Mouse (Mus musculus): ENCODE data around the gene Naaladl1. TPM values are rescaled to one million over a fixed set of nuclear protein-coding genes. Genes with fewer than 3 reads are reported as not detected.

The Naaladl1 gene
- polyA plus RNA-seq, 1 experiment from 2014 or later, result 0.64 TPM

DNA sequence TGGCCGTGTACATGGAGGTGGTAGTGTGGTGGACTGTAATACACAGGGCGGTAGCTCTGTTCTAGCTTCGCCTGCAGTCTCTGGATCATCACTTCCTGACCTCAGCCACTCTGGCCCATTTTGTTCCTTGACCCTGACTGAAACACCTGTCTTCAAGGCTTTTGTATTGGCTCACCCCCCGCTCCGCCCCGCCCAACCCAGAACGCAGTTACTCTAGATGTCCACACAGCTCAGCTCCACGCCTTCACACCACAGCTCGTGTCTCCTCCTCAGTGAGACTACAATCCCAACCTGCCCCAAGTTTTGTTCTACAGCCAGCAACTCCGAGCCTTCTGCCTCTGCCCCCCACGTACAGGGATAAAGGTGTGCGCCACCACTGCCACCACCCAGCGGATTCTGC is 16.7 kb upstream of the Naaladl1 start:
- 94% methylated on average over 13 of the region's 13 CpGs for WGBS
- Histone ChIP-seq H3K36me3 (peaks cover 76% of the 10 kb centered on the region), H3K27ac (no peak overlapping the region)

DNA sequence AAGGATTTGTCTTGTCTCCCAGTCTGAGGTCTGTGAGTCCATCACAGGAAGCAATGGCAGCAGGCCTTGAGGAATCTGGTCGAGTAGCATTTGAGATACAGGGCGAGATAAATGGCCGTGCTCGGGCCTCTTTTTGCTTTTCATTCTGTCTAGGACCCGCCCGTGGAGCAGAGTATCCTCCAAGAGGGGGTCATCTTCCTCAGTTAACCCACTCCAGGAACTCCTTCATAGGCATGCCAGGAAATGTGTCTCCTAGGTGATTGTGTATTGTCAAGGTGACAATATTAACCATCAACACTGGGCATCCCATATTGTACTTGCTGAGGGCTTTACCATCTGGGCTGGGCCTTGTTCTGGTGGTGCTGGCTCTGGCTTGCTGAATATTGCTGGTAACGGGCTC is 11.5 kb upstream of the Naaladl1 start, which contains the start of gene AC131692.1:
TSS of gene AC131692.1 (plus strand) at position 301 of the 400 bp plus-strand sequence.
- Histone ChIP-seq H3K27me3 (ENCODE audit: insufficient read depth, poor library complexity, severe bottlenecking) (no peaks in the 10 kb centered on the region), H3K9me3 (no peaks in the 10 kb centered on the region), H3K4me3 (no peak within 1 kb of the TSS), H3K36me3 (peaks cover 95% of the 10 kb centered on the region), H3K4me1 (replicated peaks) (no peaks in the 10 kb centered on the region), H3K27ac (no peak within 1 kb of the TSS)
- 91% methylated on average over 7 of the region's 7 CpGs for WGBS
- no peak for DNase-seq (ENCODE audit: low spot score)

More for the DNA sequence above, 16.7 kb upstream of the Naaladl1 start:
- H3K4me1 ChIP-seq (replicated peaks), result peaks cover 17% of the 10 kb centered on the region
- no peak for DNase-seq (ENCODE audit: low spot score)
- H3K9me3 ChIP-seq, result no peaks in the 10 kb centered on the region
- no peak overlapping the region for H3K4me3 ChIP-seq
- no peaks in the 10 kb centered on the region for H3K27me3 ChIP-seq (ENCODE audit: insufficient read depth, poor library complexity, severe bottlenecking)

DNA sequence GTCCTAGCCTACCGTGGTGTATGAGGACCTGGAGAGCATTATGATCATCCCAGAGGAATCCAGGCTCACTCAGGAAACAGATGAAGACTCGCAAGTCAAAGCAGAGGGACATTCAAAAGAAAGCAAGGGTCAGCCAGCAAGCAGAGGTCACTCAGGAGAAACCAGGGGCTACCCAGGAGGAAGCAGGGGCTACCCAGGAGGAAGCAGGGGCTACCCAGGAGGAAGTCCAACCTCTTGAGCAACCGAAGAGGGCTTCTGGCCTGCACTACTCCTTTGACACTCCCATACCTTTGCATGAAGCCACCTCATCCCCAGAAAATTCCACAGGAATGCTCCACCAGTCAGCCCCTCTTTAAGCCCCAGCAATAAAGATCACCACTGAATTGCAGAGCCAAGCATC is 7.7 kb upstream of the Naaladl1 start:
- no peaks in the 10 kb centered on the region for H3K4me1 ChIP-seq (replicated peaks)
- H3K4me3 ChIP-seq, result no peak overlapping the region
- no peaks in the 10 kb centered on the region for H3K9me3 ChIP-seq
- WGBS, result 87% methylated on average over 3 of the region's 3 CpGs
- peaks cover 65% of the 10 kb centered on the region for H3K36me3 ChIP-seq
- H3K27me3 ChIP-seq (ENCODE audit: insufficient read depth, poor library complexity, severe bottlenecking), result no peaks in the 10 kb centered on the region
- no peak overlapping the region for H3K27ac ChIP-seq
- DNase-seq (ENCODE audit: low spot score), result no peak

DNA sequence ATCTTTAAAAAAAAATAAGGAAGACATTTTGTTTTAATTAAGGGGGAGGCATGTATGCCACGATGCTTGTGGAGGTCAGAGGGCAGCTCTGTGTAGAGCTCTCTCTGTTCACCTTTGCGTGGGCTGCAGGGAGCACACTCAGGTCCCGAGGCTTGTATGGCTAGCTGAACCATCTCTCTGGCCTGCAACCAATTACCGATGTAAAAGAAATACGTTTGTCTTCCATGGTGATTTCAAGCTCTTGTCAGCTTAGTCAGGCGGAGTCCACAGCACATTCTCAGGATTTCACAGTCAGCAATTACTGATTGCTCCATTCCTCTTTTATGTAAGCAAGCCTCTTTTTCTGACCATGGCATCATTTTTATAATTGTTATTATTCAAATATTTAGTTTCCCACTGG is 4.4 kb upstream of the Naaladl1 start:
- no peak for DNase-seq (ENCODE audit: low spot score)
- WGBS, result 65% methylated on average over 6 of the region's 6 CpGs

DNA sequence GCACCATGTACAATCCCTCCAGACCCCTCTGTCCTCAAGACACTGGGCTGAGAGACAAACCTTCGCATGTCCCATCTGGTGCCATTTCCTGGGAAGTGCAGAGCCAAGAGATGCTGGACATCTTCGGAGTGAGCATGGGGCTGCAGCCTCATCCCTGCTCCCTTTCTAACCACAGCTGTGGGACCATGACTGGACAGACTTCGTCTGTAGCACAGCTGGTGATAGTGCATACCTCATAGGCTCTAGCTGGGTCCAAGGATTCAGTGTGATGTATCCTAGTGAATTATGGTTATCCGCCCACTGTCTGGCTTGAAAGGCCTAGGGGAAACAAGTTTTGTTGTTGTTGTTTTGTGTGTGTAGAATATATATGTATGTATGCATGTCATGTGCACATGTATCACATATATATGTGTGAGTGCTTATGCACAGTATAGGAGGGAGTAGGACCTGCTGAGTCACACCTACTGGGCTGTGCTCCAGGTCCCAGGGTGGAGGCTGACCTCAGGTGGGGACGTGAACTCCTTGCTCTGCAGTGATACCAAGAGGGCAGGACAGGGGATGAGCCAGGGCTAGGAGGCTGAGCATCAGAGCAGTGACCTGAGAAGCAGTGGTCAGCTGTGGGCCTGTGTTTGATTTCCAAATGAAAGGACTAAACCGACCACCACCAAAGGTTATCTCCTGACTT is 3.3 kb upstream of the Naaladl1 start:
- 82% methylated on average over 6 of the region's 6 CpGs for WGBS
- Histone ChIP-seq H3K27me3 (ENCODE audit: insufficient read depth, poor library complexity, severe bottlenecking) (no peaks in the 10 kb centered on the region), H3K27ac (no peak overlapping the region), H3K36me3 (peaks cover 26% of the 10 kb centered on the region), H3K4me3 (no peak overlapping the region), H3K9me3 (no peaks in the 10 kb centered on the region), H3K4me1 (replicated peaks) (no peaks in the 10 kb centered on the region; the same call in 1 of the 2 replicates)
- DNase-seq (ENCODE audit: low spot score), result no peak

More for the DNA sequence above, 4.4 kb upstream of the Naaladl1 start:
- Histone ChIP-seq H3K9me3 (no peaks in the 10 kb centered on the region), H3K27ac (no peak overlapping the region), H3K4me3 (no peak overlapping the region), H3K4me1 (replicated peaks) (no peaks in the 10 kb centered on the region), H3K36me3 (peaks cover 35% of the 10 kb centered on the region), H3K27me3 (ENCODE audit: insufficient read depth, poor library complexity, severe bottlenecking) (no peaks in the 10 kb centered on the region)

DNA sequence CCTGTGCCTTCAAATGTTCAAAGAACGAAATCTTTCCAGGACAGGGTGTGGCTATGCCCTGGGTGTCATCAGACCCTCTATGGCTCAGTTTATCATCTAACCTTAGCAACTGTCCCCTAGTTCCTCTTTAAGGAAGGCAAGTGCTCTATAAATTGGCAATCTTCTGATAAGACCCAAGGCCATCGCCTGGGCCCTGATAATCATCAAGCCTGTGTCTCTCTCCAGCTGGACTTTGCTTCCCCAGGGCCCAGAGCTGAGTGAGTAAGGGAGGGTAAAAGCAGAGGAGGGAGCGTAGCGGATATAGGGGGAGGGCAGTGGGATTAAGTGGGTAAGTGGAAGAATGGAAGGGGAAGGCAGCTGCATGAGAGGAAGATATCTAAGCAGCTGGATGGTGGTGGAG is 1.1 kb upstream of the Naaladl1 start:
- Histone ChIP-seq H3K36me3 (peaks cover 6% of the 10 kb centered on the region), H3K4me1 (replicated peaks) (no peaks in the 10 kb centered on the region; the same call in 1 of the 2 replicates), H3K4me3 (no peak overlapping the region), H3K27me3 (ENCODE audit: insufficient read depth, poor library complexity, severe bottlenecking) (no peaks in the 10 kb centered on the region), H3K9me3 (no peaks in the 10 kb centered on the region), H3K27ac (no peak overlapping the region)
- 89% methylated on average over 4 of the region's 4 CpGs for WGBS
- DNase-seq (ENCODE audit: low spot score), result no peak

DNA sequence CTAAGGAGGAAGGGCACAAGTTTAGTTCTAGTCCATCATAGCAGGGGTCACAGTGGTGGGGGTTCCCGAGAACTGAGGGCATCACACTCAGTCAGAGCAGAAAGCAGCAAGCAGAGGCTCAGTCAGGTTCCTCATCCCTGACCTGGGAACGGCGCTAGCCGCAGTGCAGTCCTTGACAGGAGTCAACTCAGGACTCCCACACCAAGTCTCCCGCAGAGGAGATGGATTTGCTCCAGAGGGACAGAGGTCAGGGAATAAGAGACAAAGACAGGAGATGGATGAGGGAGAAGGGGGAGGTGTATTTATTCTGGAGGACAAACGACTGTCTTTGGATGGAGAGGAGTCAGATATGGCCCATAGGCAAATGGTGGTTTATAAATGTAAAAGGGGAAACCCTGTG is 7.5 kb downstream of the Naaladl1 start:
- 61% methylated on average over 6 of the region's 6 CpGs for WGBS
- DNase-seq (ENCODE audit: low spot score), result no peak
- Histone ChIP-seq H3K27ac (no peak overlapping the region), H3K27me3 (ENCODE audit: insufficient read depth, poor library complexity, severe bottlenecking) (no peaks in the 10 kb centered on the region), H3K4me3 (no peak overlapping the region), H3K36me3 (peaks cover 56% of the 10 kb centered on the region), H3K9me3 (no peaks in the 10 kb centered on the region), H3K4me1 (replicated peaks) (peaks cover 18% of the 10 kb centered on the region)

DNA sequence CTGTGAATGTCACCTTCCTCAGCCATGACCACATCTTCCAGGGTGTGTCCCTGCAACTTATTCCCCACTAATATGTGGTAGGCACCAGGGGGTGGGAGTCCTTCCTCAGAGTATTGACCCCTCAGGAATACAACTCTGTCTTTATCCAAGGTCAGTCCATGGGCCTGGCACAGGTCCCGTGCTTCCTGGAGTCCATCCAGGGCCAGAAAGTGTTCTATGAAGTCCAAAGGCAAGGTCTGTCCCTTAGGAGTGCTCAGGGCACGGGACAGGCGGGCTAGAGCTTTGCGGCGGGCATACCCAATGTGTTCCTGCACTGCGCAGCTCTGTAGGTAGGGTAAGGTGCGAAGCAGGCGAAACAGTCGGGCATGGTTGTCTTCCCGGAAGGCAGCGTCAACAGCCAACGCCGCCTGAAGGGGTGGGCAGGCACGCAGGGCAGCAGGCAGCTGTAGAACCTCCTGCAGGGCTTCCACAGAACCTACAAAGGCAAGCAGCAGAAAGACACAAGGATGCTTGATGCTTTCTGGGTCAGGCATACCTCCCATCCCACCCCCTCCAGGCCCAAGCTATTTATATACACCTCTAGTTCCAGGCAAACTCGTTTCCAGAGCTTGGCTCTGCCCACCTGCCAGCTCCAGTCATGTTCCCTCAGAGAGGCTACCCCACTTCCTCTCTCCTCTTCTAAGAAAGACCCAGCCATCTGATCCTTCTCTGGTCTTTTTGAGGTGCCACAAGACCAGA is 10.7 kb downstream of the Naaladl1 start:
- Histone ChIP-seq H3K36me3 (peaks cover 51% of the 10 kb centered on the region), H3K4me1 (replicated peaks) (peaks cover 38% of the 10 kb centered on the region), H3K9me3 (no peaks in the 10 kb centered on the region), H3K27me3 (ENCODE audit: insufficient read depth, poor library complexity, severe bottlenecking) (no peaks in the 10 kb centered on the region), H3K4me3 (peak overlapping the region; percentile 83), H3K27ac (no peak overlapping the region)
- no peak for DNase-seq (ENCODE audit: low spot score)
- 93% methylated on average over 15 of the region's 15 CpGs for WGBS

DNA sequence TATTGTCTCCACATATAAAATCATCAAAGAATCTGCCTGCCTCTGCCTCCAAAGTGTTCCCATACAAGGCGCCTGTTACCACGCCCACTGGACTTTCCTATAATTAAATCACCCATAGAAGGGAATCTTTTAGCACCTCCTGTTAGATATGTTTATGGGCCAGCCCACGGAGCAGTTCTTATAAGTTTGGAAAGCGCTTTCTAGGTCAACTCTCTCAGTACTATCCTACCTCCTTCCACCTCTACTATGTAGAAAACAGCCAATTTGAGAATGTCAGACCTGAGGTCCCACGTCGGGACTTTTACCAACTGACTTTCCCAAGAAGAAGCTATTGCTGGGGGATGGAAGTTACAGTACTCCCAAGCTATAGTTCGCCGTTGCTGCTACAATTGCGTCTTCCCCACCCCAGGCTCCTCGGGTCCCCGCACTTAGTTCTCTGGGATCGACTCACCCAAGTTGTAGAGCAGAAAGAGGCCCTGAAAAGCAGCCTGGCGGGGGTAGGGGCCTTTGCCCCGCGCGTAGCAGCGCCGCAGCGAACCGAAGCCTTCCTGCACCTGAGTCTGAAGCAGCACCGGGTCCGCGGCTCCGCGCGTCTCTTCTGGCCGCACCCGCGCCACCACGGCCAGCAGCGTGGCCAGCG is 11.9 kb downstream of the Naaladl1 start:
- H3K4me3 ChIP-seq, result peak overlapping the region; percentile 83
- DNase-seq (ENCODE audit: low spot score), result no peak
- peaks cover 43% of the 10 kb centered on the region for H3K36me3 ChIP-seq
- H3K9me3 ChIP-seq, result no peaks in the 10 kb centered on the region
- H3K27me3 ChIP-seq (ENCODE audit: insufficient read depth, poor library complexity, severe bottlenecking), result no peaks in the 10 kb centered on the region
- peak overlapping the region; percentile 97 for H3K27ac ChIP-seq
- H3K4me1 ChIP-seq (replicated peaks), result peaks cover 46% of the 10 kb centered on the region
- 6% methylated on average over 32 of the region's 32 CpGs for WGBS

DNA sequence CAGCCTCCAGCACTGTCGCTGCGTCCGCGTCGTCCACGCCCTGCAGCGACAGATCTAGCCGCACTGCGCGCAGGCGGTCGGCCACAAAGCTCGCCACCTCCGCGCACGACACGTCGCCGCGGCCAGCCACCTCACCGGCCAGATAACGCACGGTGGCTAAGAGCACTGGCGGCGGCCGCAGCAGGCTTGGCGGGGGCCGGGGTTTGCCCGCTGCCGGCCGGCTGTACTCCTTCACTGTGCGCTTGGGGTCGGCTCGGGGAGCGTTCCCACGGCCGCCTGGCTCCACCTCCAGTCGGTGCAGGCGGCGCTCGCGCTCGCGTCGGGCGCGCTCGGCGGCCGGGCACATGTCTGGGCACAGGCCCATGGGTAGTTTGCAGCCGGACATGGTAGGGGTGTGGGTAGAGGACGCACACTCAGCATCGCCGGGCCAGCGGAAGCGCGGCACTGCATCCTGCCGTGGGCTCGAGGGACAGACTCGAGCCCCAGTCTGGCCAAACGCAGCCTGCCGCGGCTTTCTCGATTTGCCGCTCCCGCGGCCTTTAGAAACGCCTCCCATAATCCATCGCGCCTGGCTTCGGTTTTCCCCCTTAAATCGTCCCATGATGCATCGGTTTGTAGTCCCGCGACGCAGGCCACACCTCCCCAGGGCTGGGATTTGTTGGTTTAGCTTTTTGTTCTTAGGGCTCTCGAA is 12.5 kb downstream of the Naaladl1 start, which contains the start of gene Sac3d1:
TSS of gene Sac3d1 (minus strand) at position 665 of the 691 bp plus-strand sequence.
- Histone ChIP-seq H3K27me3 (ENCODE audit: insufficient read depth, poor library complexity, severe bottlenecking) (no peaks in the 10 kb centered on the region), H3K27ac (peak within 1 kb of the TSS; percentile 97), H3K9me3 (no peaks in the 10 kb centered on the region), H3K4me1 (replicated peaks) (peaks cover 46% of the 10 kb centered on the region), H3K36me3 (peaks cover 37% of the 10 kb centered on the region), H3K4me3 (peak within 1 kb of the TSS; percentile 83)
- DNase-seq (ENCODE audit: low spot score), result peak; percentile 92
- WGBS, result under 1% methylated on average over 77 of the region's 77 CpGs

DNA sequence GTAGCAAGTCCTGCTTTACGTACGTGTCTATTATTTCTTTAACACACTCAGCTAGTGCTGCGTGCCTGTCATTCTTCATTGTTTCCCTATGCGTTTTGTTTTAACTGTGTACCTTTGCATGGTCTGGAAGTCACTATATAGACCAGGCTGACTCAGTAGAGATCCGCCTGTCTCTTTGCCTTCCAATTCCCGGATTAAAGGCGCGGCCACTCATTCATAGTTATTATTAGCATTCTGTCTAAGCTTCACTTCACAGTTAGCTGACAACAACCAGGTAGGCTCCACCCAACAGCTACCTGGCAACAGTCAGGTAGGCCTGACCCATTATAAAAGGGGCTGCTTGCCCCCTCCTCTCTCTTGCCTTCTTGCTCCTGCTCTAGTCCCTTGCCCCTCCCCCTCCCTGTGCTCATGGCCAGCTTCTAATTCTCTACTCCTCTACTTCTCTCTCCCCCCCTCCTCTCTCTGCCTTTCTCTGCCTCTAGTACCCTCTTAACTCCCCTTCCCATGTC is 13.1 kb downstream of the Naaladl1 start:
- 4% methylated on average over 8 of the region's 8 CpGs for WGBS
- H3K36me3 ChIP-seq, result peaks cover 31% of the 10 kb centered on the region
- no peak for DNase-seq (ENCODE audit: low spot score)

DNA sequence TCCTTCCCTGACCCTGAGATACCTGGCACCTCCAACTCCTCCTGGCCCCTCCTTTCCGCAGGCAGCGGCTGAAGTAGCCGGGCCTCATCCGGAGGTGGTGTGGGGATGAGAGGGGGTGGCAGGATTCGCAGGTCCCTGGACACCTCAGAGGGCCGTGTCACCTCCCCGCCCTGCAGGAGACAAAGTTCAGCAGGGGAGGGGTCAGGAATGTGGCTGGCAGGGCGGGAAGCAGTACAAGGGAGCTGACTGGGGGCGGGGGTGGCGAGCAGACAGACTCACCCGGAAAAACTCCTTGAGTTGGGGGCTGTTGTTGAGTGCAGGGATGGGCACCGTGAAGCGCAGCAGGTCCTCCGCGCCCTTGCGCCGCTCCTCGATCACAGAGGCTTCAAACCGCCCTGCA is 16.2 kb downstream of the Naaladl1 start:
- Histone ChIP-seq H3K4me3 (peak overlapping the region; percentile 29; the same call in 1 of the 2 replicates), H3K9me3 (no peaks in the 10 kb centered on the region), H3K36me3 (0 out of 2 replicates have a peak, but pooled peaks cover 2% of the 10 kb centered on the region), H3K4me1 (replicated peaks) (peaks cover 48% of the 10 kb centered on the region), H3K27ac (peak overlapping the region; percentile 66), H3K27me3 (ENCODE audit: insufficient read depth, poor library complexity, severe bottlenecking) (no peaks in the 10 kb centered on the region)
- WGBS, result 32% methylated on average over 19 of the region's 19 CpGs
- no peak for DNase-seq (ENCODE audit: low spot score)

More for the DNA sequence above, 13.1 kb downstream of the Naaladl1 start:
- Histone ChIP-seq H3K4me3 (peak overlapping the region; percentile 83), H3K9me3 (no peaks in the 10 kb centered on the region), H3K27ac (peak overlapping the region; percentile 97), H3K27me3 (ENCODE audit: insufficient read depth, poor library complexity, severe bottlenecking) (no peaks in the 10 kb centered on the region), H3K4me1 (replicated peaks) (peaks cover 51% of the 10 kb centered on the region)
